ENCODE assay signal across 9 mouse cellular contexts in the genomic region with DNA sequence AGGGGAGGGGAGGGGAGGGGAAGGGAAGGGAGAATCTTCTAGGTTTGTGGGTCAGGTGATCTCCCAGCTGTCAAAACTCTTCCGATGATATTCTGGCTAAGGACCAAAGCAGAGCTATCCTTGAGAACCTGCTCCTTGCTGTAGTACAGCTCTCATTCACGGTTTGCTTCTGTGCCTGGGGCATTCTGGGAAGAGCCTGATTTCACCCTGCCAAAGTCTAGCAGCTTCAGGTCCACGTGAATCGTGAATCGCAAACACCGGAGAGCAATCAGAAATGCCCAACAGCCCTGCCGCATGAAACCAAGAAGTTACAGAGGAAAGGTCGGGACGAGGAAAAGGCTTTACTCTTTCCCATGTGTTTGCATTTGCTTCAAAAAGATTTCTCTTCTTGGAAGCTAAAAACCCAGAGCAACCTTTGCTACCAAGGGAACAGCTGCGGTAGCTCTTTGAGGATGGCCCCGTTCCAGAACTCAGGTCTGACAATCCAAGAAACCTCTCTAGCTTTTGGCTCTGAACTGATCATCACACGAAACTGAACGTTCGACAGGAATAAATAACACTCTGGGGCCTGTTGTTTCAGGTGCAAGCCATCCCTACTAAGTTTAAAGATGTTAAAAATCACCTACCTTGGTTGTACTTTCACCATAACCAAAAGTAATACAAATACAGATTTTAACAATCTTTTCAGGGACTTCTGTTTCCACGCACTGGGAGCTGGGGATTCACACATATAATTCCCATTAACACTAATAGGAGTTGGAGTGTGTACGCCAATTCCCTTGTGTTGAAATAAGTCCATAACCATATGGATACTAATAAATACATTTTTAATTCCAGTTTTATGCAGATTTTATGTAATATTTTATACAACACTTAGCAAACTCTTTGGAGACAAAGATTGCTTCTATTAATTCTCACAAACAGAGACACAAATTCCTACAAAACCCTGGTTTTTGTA.
A peak's percentile ranks its signal among the peaks of the same experiment; 100 is the strongest.
DNase-seq lines count a peak whose midpoint lies in the region.
"Had no signal": no experiment of that assay in that cellular context is flagged by ENCODE, and none has a peak within 500 bp of the region (broad histone marks: within the 10 kb centered on the region; RNA-seq: fewer than 3 reads in every experiment).

No protein-coding gene starts in this region.

- intact Hi-C loops in heart, postnatal 10 days (cut with DNase I): loop anchor here (1.0 kb wide), 1 partner anchor 1181 kb away; no protein-coding TSS in a partner anchor
- intact Hi-C loops in left cerebral cortex, postnatal 4 days (cut with DNase I): loop anchor here (10.0 kb wide), 1 partner anchor 561 kb away; no protein-coding TSS in a partner anchor
- intact Hi-C loops in left cerebral cortex, postnatal 25 days (cut with DNase I): loop anchor here (5.0 kb wide), 1 partner anchor 1179 kb away; no protein-coding TSS in a partner anchor

- peak; percentile 2 to 7 for DNase-seq in heart, postnatal 10 days
- no peak for DNase-seq in heart, adult 11 months
- peak; percentile 70 for DNase-seq in left cerebral cortex, postnatal 4 days
- DNase-seq in left cerebral cortex, postnatal 25 days (ENCODE audit: low spot score in 2 of 2): no peak
- peak; percentile 12 for DNase-seq in ZHBTc4 (ENCODE audit: low read depth, low spot score)
- peak; percentile 60 for DNase-seq in cerebellum, adult 9-10 months
- DNase-seq in natural killer cell, adult 2 months (ENCODE audit: low spot score in 2 of 2): no peak
- DNase-seq in T-cell, adult 2 months (ENCODE audit: low spot score): no peak
- DNase-seq: thymus, adult 18-20 months had no signal

Comparison
In these comparisons a context has a peak if more than half of its experiments do, and no peak if none do; other contexts are left out.
1. DNase-seq: peak in heart, postnatal 10 days (2 of 2), left cerebral cortex, postnatal 4 days (single experiment), ZHBTc4 (single experiment) and cerebellum, adult 9-10 months (single experiment); none in heart, adult 11 months (single experiment), left cerebral cortex, postnatal 25 days (0 of 2), natural killer cell, adult 2 months (0 of 2) and T-cell, adult 2 months (single experiment).